In the genomic region with DNA sequence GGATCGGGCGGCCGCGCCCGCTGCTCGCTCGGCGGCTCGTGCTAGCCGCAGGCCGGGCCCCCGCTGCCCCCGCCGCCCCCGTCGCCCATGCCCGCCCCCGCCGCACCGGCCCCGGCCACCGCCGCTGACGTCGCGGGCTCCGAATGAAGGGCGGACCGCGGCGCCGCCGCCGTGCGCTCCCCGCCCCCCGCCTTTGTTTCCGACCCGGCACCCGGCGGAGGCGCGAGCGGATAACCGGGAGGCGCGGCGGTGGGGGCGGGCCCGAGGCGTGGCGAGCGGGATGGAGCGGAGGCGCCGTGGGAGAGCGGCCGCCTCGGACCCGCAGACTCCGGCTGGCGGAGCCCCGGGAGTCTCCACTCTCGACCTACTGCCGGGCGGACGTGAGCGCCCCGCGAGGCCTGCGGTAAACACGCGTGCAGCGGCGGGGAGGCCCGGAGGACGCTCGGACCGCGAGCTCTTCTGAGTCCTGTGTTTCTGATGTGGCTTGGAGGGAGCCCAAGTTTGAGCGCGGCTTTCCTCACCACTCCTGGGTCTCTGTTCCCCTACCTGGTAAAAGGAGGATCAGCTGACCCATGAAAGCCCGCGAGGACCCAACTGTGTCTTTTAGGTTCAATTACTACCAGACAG, we compare ENCODE assay signal across 8 mouse cellular contexts. TPM values are rescaled to one million over a fixed set of nuclear protein-coding genes. Genes with fewer than 3 reads are reported as not detected.
DNase-seq lines count a peak whose midpoint lies in the region; ATAC-seq lines count a peak whose summit lies in the region.

A gene (minus strand): TSS at position 200 of the 627 bp plus-strand sequence.

- H3K27ac ChIP-seq in hindbrain, embryonic 10.5 days, result peak within 1 kb of the TSS; percentile 100

- no peaks in the 10 kb centered on the region for H3K9me3 ChIP-seq in hindbrain, embryonic 10.5 days

- peak within 1 kb of the TSS; percentile 77 for H3K4me3 ChIP-seq in hindbrain, embryonic 10.5 days

- WGBS in hindbrain, embryonic 10.5 days, result under 1% methylated on average over 79 of the region's 84 CpGs

- H3K4me1 ChIP-seq in hindbrain, embryonic 10.5 days (replicated peaks), result peaks cover 74% of the 10 kb centered on the region

- H3K36me3 ChIP-seq in hindbrain, embryonic 10.5 days, result peaks cover 35% of the 10 kb centered on the region

- DNase-seq in MN1 (ENCODE audit: low spot score), result peak; percentile 76
- peak; percentile 75 for DNase-seq in cerebellum, adult 11-12 months
- peak in 1 of 2 experiments; percentile 71 for DNase-seq in frontal cortex, adult 2 months (ENCODE audit: extremely low spot score in 1 of 2, low spot score in 1 of 2)
- DNase-seq in hindbrain, embryonic 10.5 days (ENCODE audit: low spot score), result peak; percentile 71
- DNase-seq in layer of hippocampus, postnatal 25 days (ENCODE audit: extremely low spot score in 1 of 2, low spot score in 1 of 2), result peak in 1 of 2 experiments; percentile 60
- DNase-seq in lung, postnatal 36 days, result peak; percentile 69
- DNase-seq in right cerebral cortex, adult 18-20 months, result peak; percentile 81

- H3K27me3 ChIP-seq in hindbrain, embryonic 10.5 days (ENCODE audit: insufficient read depth, poor library complexity, severe bottlenecking), result no peaks in the 10 kb centered on the region

- ATAC-seq in megakaryocyte-erythroid progenitor cell, adult 5-6 weeks (replicated peaks; ENCODE audit: low FRiP score, low TSS enrichment, poor library complexity, severe bottlenecking), result no peak

RNA-seq across cellular contexts. Expression of the gene that starts here (rescaled TPM):
- 131 and 156 TPM in 2 replicates for polyA plus RNA-seq in frontal cortex, adult 2 months (2012; rRNA removed)
- polyA plus RNA-seq in hindbrain, embryonic 10.5 days (2016; fragmentation: Nextera tagmentation; extraction: Ambion mirVana), result 75.0 and 83.5 TPM in 2 replicates
- total RNA-seq in layer of hippocampus, postnatal 25 days (2021), result 10 to 100 TPM; 37.0 to 41.3 TPM
- total RNA-seq in megakaryocyte-erythroid progenitor cell, adult 5-6 weeks (2014; fragmentation: Nextera tagmentation), result 0.61 and 5.4 TPM in 2 replicates
- total RNA-seq in megakaryocyte-erythroid progenitor cell, adult 5-6 weeks (2017), result 5.9 and 10.5 TPM in 2 replicates
